Mouse (Mus musculus): ENCODE results near the gene Pwp2. TPM values are rescaled to one million over a fixed set of nuclear protein-coding genes. Genes with fewer than 3 reads are reported as not detected.
"Not testable (repeated sequence)": the region's sequence is repeated elsewhere in the genome, so short reads cannot be mapped to it uniquely, and the experiment has no call there.

Gene Pwp2
- polyA plus RNA-seq, 1 experiment from 2014 or later = 19.7 TPM

- DNase-seq (ENCODE audit: low read depth, low spot score) (no peak), ATAC-seq (no peak)
- ChIA-PET POLR2A (no interaction called here), CTCF (no interaction called here)
- H3K27me3 ChIP-seq = no peaks in the 10 kb centered on the region
- in situ Hi-C loops (cut with MboI; ENCODE audit: low pct_unique_long_range_greater_than_20kb) = no loop called here
- TF ChIP-seq CTCF (IDR thresholded peaks at IDR 0.05) = no peak
Measured at GRCm38 (mm10) chr10:78129998-78130397, 55.0 kb downstream of the Pwp2 start.

DNA sequence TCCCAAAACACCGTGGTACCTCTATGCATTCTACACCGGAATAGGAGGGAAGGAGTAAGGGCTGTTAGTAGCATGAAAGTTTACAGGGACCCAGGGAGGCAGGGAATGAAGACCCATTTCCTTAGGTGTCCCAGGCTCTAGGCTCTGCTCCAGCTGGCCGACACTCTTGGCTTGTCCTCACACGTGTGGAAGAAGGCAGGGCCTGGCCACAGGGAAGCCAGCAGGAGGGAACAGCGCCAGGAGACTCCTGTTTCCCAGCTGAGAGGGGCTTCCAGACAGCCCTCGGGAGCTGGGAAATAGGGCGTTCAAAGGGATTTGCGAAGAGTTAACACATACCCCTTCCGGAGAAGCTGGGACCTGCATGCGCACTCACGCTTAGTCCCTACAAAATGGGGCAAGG, 55.5 kb downstream of the Pwp2 start:
- ATAC-seq = no peak
- TF ChIP-seq CTCF (IDR thresholded peaks at IDR 0.05) = no peak

GRCm38 (mm10) chr10:78128647-78129046, 56.3 kb downstream of the Pwp2 start:
- DNase-seq (ENCODE audit: low read depth, low spot score) (no peak), ATAC-seq (no peak)
- in situ Hi-C loops (cut with MboI; ENCODE audit: low pct_unique_long_range_greater_than_20kb) = no loop called here
- TF ChIP-seq CTCF (IDR thresholded peaks at IDR 0.05) = no peak
- H3K27me3 ChIP-seq = no peaks in the 10 kb centered on the region
- CTCF ChIA-PET = no interaction called here
- POLR2A ChIA-PET = no interaction called here

More for the DNA sequence above, 55.5 kb downstream of the Pwp2 start:
- no peak for DNase-seq (ENCODE audit: low read depth, low spot score)
- CTCF ChIA-PET = no interaction called here
- POLR2A ChIA-PET = no interaction called here
- H3K27me3 ChIP-seq = no peaks in the 10 kb centered on the region
- in situ Hi-C loops (cut with MboI; ENCODE audit: low pct_unique_long_range_greater_than_20kb) = no loop called here

GRCm38 (mm10) chr10:78127931-78128330, 57.0 kb downstream of the Pwp2 start:
- no peaks in the 10 kb centered on the region for H3K27me3 ChIP-seq
- ChIA-PET POLR2A (no interaction called here), CTCF (interaction anchor here (1.4 kb wide), 1 partner anchor 16 kb away, joined by 5 read pairs; no protein-coding TSS in a partner anchor)
- in situ Hi-C loops (cut with MboI; ENCODE audit: low pct_unique_long_range_greater_than_20kb) = no loop called here
- TF ChIP-seq CTCF (IDR thresholded peaks at IDR 0.05) = no peak
- DNase-seq (ENCODE audit: low read depth, low spot score) (no peak), ATAC-seq (no peak)

DNA sequence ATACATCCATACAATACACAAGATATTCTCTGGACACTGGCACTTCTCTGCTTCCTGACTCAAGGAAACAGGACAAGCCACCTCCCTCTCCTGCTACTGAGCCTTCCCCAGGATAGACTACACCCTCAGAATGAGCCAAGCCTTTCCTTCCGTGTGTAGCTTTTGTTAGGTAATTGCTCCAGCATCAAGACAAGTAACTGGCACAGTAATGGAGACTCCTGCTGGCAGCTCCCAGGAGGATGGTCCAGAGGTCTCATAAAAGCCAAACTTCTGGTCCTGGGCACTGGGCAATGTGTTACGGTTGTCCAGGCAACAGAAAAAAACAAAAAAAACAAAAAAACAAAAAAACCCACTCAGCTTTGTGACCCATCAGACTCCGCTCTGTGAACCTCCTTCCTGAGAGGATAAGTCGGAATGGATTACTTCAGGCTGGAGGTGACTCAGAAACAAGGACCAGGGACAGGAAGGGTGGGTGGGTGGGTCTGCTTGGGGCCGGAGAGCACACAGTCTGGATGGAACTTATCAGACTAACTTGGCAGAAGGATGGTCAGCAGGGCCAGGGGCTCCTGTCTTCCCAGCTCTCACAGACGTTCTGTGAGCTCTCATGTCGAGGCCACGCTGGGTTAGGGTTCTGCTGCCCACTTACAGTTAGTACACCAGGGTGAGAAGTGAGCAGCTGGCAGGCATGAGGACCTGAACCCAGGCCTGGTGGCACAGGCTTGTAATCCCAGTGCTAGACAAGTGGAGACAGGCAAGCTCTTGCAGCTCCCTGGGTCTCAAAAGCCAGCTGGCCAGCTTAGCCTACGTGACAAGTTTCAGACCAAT, 57.7 kb downstream of the Pwp2 start:
- ChIA-PET POLR2A (interaction anchor here (0.8 kb wide), 1 partner anchor 8 kb away, joined by 3 read pairs; no protein-coding TSS in a partner anchor), CTCF (interaction anchor here (1.2 to 1.4 kb wide), 2 partner anchors 17 to 18 kb away, joined by 3 to 5 read pairs; no protein-coding TSS in a partner anchor)
- TF ChIP-seq CTCF (IDR thresholded peaks at IDR 0.05) = no peak
- DNase-seq (ENCODE audit: low read depth, low spot score) = no peak
- no peaks in the 10 kb centered on the region for H3K27me3 ChIP-seq
- no peak for ATAC-seq
- in situ Hi-C loops (cut with MboI; ENCODE audit: low pct_unique_long_range_greater_than_20kb) = no loop called here

- no peak for TF ChIP-seq CTCF (IDR thresholded peaks at IDR 0.05)
- ATAC-seq (no peak), DNase-seq (ENCODE audit: low read depth, low spot score) (no peak)
- POLR2A ChIA-PET = interaction anchor here (0.6 kb wide), 1 partner anchor 14 kb away, joined by 3 read pairs; no protein-coding TSS in a partner anchor
- in situ Hi-C loops (cut with MboI; ENCODE audit: low pct_unique_long_range_greater_than_20kb) = no loop called here
- no peaks in the 10 kb centered on the region for H3K27me3 ChIP-seq
- CTCF ChIA-PET = interaction anchor here (1.2 to 1.4 kb wide), 2 partner anchors 17 to 18 kb away, joined by 3 to 5 read pairs; no protein-coding TSS in a partner anchor
Measured at GRCm38 (mm10) chr10:78126311-78126710, 58.6 kb downstream of the Pwp2 start.

GRCm38 (mm10) chr10:78125061-78125460, 59.9 kb downstream of the Pwp2 start:
- in situ Hi-C loops (cut with MboI; ENCODE audit: low pct_unique_long_range_greater_than_20kb); POLR2A ChIA-PET; DNase-seq (ENCODE audit: low read depth, low spot score); CTCF ChIA-PET; ATAC-seq; H3K27me3 ChIP-seq: not testable (repeated sequence)

DNA sequence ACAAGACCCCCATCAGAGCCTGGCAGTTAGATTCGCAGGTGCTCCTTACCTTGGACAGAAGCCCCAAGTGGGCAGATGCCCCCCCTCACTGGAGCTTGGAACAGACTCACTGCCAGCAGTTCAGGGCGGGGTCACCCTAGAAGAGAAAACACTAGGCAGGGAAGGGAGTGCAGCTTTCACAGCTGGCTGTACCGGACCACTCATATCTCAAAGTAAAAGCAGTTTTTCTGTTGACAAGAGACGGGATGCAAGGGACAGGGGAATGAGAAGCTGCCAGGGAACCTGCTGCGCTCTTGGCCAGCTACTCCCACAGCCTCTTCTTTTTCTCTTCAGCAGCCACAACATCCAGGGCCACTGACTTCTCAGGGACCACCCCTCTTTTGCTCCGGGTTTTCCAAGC, 60.8 kb downstream of the Pwp2 start:
- DNase-seq (ENCODE audit: low read depth, low spot score); ATAC-seq; POLR2A ChIA-PET; H3K27me3 ChIP-seq; CTCF ChIA-PET; in situ Hi-C loops (cut with MboI; ENCODE audit: low pct_unique_long_range_greater_than_20kb): not testable (repeated sequence)

Other genes starting within 250 kb of the Pwp2 start
- 0.21 TPM for gene Trpm2, start 214.6 kb downstream of the Pwp2 start, polyA plus RNA-seq (2021)
- gene 1810043G02Rik, start 206.6 kb downstream of the Pwp2 start, polyA plus RNA-seq (2021) = 38.5 TPM
- gene Pfkl, start 175.1 kb downstream of the Pwp2 start, polyA plus RNA-seq (2021) = 131 TPM
- gene Dnmt3l, start 143.2 kb downstream of the Pwp2 start, polyA plus RNA-seq (2021) = 0.26 TPM
- gene Aire, start 141.5 kb downstream of the Pwp2 start, polyA plus RNA-seq (2021) = 0.13 TPM
- 3.7 TPM for gene Icosl, start 115.8 kb downstream of the Pwp2 start, polyA plus RNA-seq (2021)
- gene D10Jhu81e, start 15.4 kb downstream of the Pwp2 start, polyA plus RNA-seq (2021) = 88.8 TPM
- gene Trappc10, start 59.5 kb upstream of the Pwp2 start, polyA plus RNA-seq (2021) = 40.0 TPM
- 98.9 TPM for gene Agpat3, start 167.3 kb upstream of the Pwp2 start, polyA plus RNA-seq (2021)
- 297 TPM for gene Rrp1, start 227.9 kb upstream of the Pwp2 start, polyA plus RNA-seq (2021)
- gene Cstb, start 240.5 kb upstream of the Pwp2 start, polyA plus RNA-seq (2021) = 418 TPM